Mouse (Mus musculus): ENCODE data around the gene Chmp1a.
"Not testable (repeated sequence)": the region's sequence is repeated elsewhere in the genome, so short reads cannot be mapped to it uniquely, and the experiment has no call there.

Gene Chmp1a

GRCm38 (mm10) chr8:123212321-123213117 is at the start of gene Chmp1a, which contains the start of gene Spata33:
TSS of gene Chmp1a (minus strand) at chr8:123212763.
TSS of gene Spata33 (plus strand) at chr8:123212832.
- DNase-seq (ENCODE audit: low spot score in 2 of 2), result peak; percentile 83 to 85

GRCm38 (mm10) chr8:123257593-123257992 is 45.0 kb upstream of the Chmp1a start:
- not testable (repeated sequence) for DNase-seq (ENCODE audit: low spot score in 2 of 2)

- peak in 1 of 2 experiments; percentile 73 for DNase-seq (ENCODE audit: low spot score in 2 of 2)
These were observed 44.6 kb upstream of the Chmp1a start for GRCm38 (mm10) chr8:123257114-123257513.

- DNase-seq (ENCODE audit: low spot score in 2 of 2), result no peak
These were observed 42.6 kb upstream of the Chmp1a start for GRCm38 (mm10) chr8:123255170-123255569.

- DNase-seq (ENCODE audit: low spot score in 2 of 2), result peak; percentile 51 to 68
These were observed 41.7 kb upstream of the Chmp1a start, which contains the start of the genes Zfp276 and Vps9d1 for GRCm38 (mm10) chr8:123254099-123254885. TSS of gene Zfp276 (plus strand) at chr8:123254195. TSS of gene Vps9d1 (minus strand) at chr8:123254348.

GRCm38 (mm10) chr8:123253451-123254098 is 41.0 kb upstream of the Chmp1a start:
- DNase-seq (ENCODE audit: low spot score in 2 of 2), result no peak

GRCm38 (mm10) chr8:123252925-123253324 is 40.4 kb upstream of the Chmp1a start:
- no peak for DNase-seq (ENCODE audit: low spot score in 2 of 2)

- no peak for DNase-seq (ENCODE audit: low spot score in 2 of 2)
These were observed 38.4 kb upstream of the Chmp1a start for GRCm38 (mm10) chr8:123250940-123251339.

- DNase-seq (ENCODE audit: low spot score in 2 of 2), result no peak
These were observed 36.0 kb upstream of the Chmp1a start for GRCm38 (mm10) chr8:123248596-123248995.

- DNase-seq (ENCODE audit: low spot score in 2 of 2), result no peak
These were observed 35.2 kb upstream of the Chmp1a start for GRCm38 (mm10) chr8:123247748-123248147.

GRCm38 (mm10) chr8:123245543-123245942 is 33.0 kb upstream of the Chmp1a start:
- no peak for DNase-seq (ENCODE audit: low spot score in 2 of 2)

- DNase-seq (ENCODE audit: low spot score in 2 of 2), result no peak
These were observed 31.8 kb upstream of the Chmp1a start for GRCm38 (mm10) chr8:123244382-123244781.

- DNase-seq (ENCODE audit: low spot score in 2 of 2), result no peak
These were observed 30.5 kb upstream of the Chmp1a start for GRCm38 (mm10) chr8:123243053-123243452.

- DNase-seq (ENCODE audit: low spot score in 2 of 2), result no peak
These were observed 29.8 kb upstream of the Chmp1a start for GRCm38 (mm10) chr8:123242107-123242923.

- DNase-seq (ENCODE audit: low spot score in 2 of 2), result no peak
These were observed 26.8 kb upstream of the Chmp1a start for GRCm38 (mm10) chr8:123239398-123239797.

- peak; percentile 82 to 87 for DNase-seq (ENCODE audit: low spot score in 2 of 2)
These were observed 23.2 kb upstream of the Chmp1a start, which contains the start of gene Spata2l for GRCm38 (mm10) chr8:123235520-123236497. TSS of gene Spata2l (minus strand) at chr8:123236233.

- peak; percentile 82 to 91 for DNase-seq (ENCODE audit: low spot score in 2 of 2)
These were observed 22.5 kb upstream of the Chmp1a start for GRCm38 (mm10) chr8:123234918-123235519.

- DNase-seq (ENCODE audit: low spot score in 2 of 2), result no peak
These were observed 21.2 kb upstream of the Chmp1a start for GRCm38 (mm10) chr8:123233760-123234159.

GRCm38 (mm10) chr8:123233300-123233699 is 20.7 kb upstream of the Chmp1a start:
- no peak for DNase-seq (ENCODE audit: low spot score in 2 of 2)

All from right cerebral cortex, postnatal 36 days (tissue).